Mouse (Mus musculus): ENCODE results near the gene Adh5.
"Not testable (repeated sequence)": the region's sequence is repeated elsewhere in the genome, so short reads cannot be mapped to it uniquely, and the experiment has no call there.

The Adh5 gene

GRCm38 (mm10) chr3:138460260-138460659 lies 17.4 kb downstream of the Adh5 start:
- DNase-seq (ENCODE audit: low spot score) = peak; percentile 42

GRCm38 (mm10) chr3:138461832-138462231 lies 18.9 kb downstream of the Adh5 start:
- DNase-seq (ENCODE audit: low spot score) = no peak

- peak; percentile 61 for DNase-seq (ENCODE audit: low spot score)
Observed at GRCm38 (mm10) chr3:138463137-138463536, 20.2 kb downstream of the Adh5 start.

GRCm38 (mm10) chr3:138463807-138464206 lies 20.9 kb downstream of the Adh5 start:
- no peak for DNase-seq (ENCODE audit: low spot score)

DNA sequence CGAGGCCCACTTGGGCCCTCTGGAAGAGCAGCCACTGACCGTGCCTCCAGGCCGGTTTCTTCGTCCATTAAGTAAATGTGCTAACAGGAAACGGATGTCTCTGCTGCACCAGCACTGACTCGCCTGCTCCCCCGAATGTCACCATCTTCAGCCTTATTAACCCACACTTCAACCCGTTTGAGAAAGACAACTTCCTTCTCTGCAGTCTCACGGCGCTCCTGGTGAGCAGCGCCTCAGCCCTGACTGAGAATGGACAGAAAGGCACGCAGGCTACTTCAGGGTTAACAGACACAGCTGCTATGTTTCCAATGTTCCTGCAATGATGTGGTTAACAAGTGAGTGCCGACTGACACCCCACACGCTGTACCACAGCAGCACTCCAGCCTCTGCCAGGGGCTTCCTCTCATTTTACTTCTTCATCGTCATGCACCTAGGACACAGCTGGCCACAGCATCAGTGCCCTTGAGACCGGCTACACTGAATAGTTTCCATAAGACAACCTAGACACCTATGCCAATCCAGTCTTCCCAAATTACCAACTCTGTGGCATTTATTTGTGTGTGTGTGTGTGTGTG lies 21.8 kb downstream of the Adh5 start:
- DNase-seq (ENCODE audit: low spot score) = no peak

GRCm38 (mm10) chr3:138466656-138467055 lies 23.8 kb downstream of the Adh5 start:
- DNase-seq (ENCODE audit: low spot score) = not testable (repeated sequence)

DNA sequence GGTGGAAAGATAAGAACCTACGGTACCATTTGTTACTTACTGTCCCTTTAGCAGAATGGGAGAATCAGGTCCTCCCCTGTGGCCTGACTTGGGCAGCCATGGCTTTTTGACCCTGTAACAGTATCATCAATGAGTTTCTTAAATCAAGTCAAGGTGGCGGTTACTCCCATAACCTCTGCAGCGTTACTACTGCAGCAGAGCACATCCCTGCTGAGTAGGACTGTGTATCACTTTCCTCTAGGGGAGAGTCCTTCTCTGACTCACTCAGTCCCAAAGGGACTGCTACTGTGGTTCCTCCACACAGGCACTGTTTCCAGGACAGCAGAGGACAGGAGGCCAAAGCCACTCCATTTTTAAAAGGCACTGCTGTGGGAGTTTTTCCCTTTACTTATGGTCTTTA lies 28.2 kb downstream of the Adh5 start:
- no peak for DNase-seq (ENCODE audit: low spot score)

DNA sequence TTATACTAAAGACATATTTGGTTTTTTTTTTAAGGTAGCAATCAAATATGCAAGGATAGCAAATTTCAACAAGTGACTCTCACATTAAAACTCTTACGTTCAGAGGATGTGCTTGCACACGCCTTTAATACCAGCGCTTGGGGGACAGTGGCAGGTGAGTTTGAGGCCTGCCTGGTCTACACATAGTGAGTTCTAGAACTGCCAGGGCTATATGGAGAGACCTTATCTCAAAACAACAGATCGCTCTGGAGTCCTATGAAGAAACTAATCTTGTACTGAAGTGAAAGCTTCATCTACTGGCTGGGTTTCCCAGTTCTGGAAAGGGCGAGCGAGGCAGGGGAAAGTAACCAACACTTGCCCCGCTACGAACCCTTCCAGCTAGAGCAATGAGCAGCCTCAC lies 36.6 kb downstream of the Adh5 start:
- no peak for DNase-seq (ENCODE audit: low spot score)

- no peak for DNase-seq (ENCODE audit: low spot score)
Observed at GRCm38 (mm10) chr3:138481526-138482284, 38.8 kb downstream of the Adh5 start.

DNA sequence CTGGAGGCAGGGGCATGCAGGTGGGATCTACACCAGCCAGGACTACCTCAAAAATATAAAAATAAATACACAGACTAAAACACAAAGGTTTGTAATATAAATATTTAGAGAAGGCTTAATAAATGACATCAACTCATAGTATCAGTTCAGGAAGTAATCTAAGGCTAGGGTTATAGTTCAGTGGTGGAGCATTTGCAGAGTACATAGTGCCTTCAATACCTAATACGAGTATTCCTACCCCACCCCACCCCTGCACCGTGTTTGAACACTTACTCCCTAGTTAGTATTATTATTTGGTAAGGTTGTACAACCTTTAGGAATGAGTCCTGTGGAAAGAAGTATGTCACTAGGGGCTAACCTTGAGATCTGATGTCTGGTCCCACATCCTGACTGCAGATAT lies 40.3 kb downstream of the Adh5 start:
- DNase-seq (ENCODE audit: low spot score) = no peak

GRCm38 (mm10) chr3:138488584-138489326 lies 45.9 kb downstream of the Adh5 start:
- peak; percentile 25 for DNase-seq (ENCODE audit: low spot score)

GRCm38 (mm10) chr3:138489327-138490033 lies 46.6 kb downstream of the Adh5 start, which contains the start of gene Metap1:
Metap1 (minus strand) TSS chr3:138489515.
- DNase-seq (ENCODE audit: low spot score) = peak; percentile 96

DNA sequence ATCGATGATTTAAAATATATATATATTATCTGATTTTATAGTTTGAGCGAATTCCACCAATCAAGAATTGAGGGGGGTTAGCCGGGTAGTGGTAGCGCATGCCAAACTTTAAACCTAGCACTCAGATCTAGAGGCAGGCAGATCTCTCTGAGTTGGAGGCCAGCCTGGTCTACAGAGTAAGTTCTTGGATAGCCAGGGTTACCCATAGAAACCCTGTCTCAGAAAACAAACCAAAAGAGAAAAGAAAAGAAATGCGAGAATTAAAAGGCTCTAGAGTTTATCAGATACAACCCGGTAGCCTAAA lies 47.1 kb downstream of the Adh5 start:
- no peak for DNase-seq (ENCODE audit: low spot score)

GRCm38 (mm10) chr3:138493668-138494067 lies 50.8 kb downstream of the Adh5 start:
- DNase-seq (ENCODE audit: low spot score) = no peak

- DNase-seq (ENCODE audit: low spot score) = no peak
Observed at GRCm38 (mm10) chr3:138494565-138494964, 51.7 kb downstream of the Adh5 start.

DNA sequence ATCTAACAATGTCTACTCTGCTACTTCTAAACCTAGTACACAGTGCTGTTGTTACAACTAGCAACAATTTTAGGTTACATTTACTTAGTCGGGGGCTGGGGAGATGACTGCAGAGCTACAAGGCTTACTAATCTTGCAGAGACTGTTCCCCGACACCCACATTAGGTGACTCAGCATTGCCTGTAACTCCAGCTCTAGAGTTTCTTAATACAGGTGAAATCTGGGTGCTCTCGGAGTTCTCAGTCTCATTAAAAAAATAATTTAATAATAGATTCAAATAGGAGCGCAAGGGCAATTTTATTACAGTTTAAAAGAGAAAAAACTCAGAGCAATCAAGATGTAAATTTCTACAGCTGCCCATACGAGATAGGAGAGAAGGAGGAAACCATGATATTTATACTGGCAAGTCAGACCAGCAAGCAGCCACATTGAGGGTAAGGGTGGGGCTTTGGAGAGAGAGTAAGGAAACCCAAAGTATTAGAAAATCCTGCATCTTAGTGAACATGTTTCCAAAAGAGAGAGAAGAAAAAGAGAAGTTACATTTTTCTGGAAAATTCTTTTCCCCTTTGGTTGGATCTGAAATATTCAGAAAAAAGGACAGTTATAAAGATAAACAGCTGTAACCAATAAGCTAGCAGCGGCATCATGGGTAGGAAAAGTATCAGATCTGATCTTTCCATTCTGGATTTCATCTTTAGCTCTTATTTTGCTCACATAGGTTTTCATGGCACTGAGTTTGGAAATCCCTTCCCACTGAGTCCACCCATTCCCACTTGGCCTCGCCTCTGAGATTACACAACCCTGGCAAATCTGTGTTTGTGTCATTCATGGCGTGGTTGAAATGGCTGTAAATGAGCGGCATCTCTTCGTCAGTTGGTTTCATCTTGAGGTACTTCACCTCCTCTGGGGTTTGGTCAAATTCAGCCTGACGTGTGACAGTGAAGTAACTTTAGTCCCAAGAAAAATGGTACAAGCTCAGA lies 52.6 kb downstream of the Adh5 start:
- no peak for DNase-seq (ENCODE audit: low spot score)

DNA sequence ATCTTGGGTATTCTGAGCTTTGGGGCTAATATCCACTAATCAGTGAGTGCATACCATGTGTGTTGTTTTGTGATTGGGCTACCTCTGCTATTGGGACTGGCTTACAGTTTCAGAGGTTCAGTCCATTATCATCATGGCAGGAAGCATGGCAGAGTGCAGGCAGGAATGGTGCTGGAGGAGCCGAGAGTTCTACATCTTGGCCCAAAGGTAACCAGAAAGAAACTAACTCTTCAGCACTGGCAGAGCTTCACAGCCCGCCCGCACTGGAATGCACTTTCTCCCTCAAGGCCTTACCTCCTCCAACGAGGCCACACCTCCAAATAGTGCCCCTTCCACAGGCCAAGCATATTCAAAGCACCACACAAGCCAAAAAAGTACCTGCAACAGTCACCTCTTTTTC lies 55.8 kb downstream of the Adh5 start:
- no peak for DNase-seq (ENCODE audit: low spot score)

DNA sequence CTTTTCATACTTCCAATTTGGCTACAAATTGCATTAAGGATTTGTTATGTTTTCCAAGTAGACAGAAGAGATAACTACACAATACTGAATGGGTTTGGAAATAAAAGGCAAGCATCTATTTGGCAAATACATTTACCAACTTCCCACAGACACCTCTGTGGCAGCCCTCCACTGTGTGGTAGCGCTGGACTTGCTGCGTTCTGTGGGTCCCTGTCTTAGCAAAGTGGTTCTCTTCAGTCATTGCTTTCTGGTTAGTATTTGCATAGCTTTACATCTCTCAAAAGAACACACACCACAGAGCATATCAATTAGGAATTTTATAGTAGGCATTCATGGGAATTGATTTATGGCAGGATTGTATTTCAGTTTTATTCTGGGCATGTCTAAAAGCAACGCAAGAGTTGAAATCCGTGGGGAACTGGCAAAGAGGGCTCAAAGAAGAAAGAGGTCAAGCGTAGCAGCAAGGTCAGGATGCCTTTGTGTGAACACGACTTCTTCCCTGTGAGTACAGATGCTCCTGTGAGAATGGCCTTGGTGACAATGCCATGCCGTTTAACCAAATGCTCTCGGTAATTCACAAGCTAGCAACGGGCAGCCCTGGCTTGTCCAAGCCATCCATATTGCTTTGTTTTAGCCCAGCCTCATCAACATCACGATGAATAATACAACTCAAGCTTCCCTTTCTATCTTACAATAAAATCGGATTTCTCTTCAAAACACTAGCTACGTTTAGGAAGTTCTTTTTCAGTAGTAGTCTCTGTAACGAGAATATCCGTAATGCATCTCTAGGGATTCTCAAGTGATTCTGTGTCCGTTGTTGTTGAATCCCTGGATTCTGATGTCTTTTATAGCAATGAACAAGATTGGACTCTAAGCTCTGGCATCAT lies 57.2 kb downstream of the Adh5 start:
- DNase-seq (ENCODE audit: low spot score) = peak; percentile 67

DNA sequence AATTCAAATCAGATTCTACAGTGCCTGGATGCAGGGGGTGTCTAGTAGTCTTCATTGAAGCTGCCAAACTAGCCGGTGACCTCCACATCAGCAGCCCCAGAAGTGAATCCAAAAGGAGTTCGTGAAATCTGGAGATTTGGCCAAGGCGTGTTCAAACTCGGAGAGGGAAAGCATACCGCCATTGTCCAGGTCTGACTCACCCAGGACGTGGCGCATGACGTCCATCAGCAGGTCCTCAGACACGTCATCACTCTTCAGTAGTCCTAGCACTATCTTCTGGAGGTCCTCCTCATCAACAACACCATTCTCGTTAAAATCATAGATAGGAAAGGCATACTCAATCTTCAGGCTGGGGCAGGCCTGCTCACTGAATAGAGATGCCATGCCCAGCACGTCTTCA lies 60.9 kb downstream of the Adh5 start:
- DNase-seq (ENCODE audit: low spot score) = no peak
